Mouse (Mus musculus): ENCODE results near the gene Ppp6c.

Gene Ppp6c

GRCm38 (mm10) chr2:39226019-39226640, at the start of gene Ppp6c:
TSS of gene Ppp6c (minus strand) at chr2:39226451.
- TF ChIP-seq GATA4 (IDR thresholded peaks at IDR 0.05; ENCODE audit: insufficient replicate concordance, low read length): peak; percentile 67; the same call in 1 of the 2 replicates

DNA sequence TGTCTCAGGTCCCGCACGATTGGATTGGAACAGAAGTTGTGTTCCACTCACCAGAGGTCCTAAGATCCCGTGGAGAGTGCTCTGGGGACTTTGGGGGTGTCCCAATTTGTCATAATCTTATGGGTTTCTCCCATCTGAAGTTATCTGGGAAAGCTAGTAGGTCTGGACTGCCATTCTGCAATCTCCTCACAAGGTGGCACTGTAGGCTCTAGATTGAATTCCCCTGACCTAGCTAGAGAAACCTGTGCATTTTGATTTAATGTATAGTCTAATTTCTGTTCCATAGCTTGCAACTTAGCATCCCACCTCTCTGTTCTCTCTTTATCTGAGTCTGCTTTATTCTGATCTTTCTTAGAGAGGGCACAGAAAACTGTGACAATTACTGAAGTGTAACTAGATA, 42.1 kb upstream of the Ppp6c start:
- no peak for TF ChIP-seq GATA4 (IDR thresholded peaks at IDR 0.05; ENCODE audit: insufficient replicate concordance, low read length)

- no peak for TF ChIP-seq GATA4 (IDR thresholded peaks at IDR 0.05; ENCODE audit: insufficient replicate concordance, low read length)
Observed at GRCm38 (mm10) chr2:39226731-39227130, 480 bp upstream of the Ppp6c start.

DNA sequence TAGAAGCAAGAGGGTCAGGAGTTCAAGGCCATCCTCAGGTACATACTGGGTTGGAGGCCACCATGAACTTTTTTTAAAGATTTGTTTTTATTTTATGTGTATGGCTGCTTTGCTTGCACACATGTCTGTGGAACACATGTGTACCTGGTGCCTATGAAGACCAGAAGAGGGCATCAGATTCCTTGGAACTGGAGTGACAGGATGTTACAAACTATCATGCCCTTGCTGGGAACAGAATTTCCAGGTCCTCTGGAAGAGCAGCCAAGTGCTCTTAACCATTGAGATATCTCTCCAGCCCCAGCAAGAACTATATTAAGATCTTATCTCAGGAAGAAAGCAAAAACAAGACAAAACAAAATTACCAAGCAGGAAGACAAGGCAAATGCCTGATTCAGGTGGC, 1.6 kb downstream of the Ppp6c start:
- TF ChIP-seq GATA4 (IDR thresholded peaks at IDR 0.05; ENCODE audit: insufficient replicate concordance, low read length): no peak

GRCm38 (mm10) chr2:39220010-39220409, 6.2 kb downstream of the Ppp6c start:
- TF ChIP-seq GATA4 (IDR thresholded peaks at IDR 0.05; ENCODE audit: insufficient replicate concordance, low read length): no peak

DNA sequence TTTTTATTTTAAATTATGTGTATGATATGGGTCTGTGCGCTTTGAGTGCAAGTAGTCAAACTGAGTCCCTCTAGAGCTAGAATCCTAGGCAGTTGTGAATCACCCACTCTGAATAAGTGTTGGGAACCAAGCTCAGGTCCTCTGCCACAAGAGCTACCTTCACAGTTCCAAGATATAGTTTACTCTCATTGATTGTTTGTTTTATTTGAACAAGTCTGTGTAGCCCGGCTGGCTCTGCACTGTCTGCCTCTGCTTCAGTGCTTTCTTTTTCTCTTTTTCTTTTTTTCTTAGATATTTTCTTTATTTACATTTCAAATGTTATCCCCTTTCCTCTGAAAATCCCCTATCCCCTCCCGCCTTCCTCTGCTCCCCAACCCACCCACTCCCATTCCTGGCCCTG, 7.2 kb downstream of the Ppp6c start:
- TF ChIP-seq GATA4 (IDR thresholded peaks at IDR 0.05; ENCODE audit: insufficient replicate concordance, low read length): no peak

DNA sequence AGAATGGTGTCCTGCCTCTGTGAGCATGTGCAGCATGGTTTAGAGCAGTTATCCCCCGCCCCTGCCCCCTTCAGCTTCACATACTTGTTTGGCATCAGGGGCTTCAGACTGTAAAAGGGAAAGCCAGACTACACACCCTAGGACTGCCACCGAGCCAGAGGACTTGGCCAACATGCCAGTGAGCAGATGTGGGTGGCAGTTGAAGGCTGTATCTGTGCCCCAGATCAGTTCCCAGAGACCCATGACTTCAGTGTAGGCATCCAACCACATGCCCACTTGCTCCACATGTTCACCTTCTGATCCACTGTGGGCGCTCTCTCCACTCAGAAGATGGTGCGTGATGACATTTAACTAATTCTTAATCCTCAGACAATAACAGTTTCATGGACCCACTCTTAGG, 9.1 kb downstream of the Ppp6c start:
- TF ChIP-seq GATA4 (IDR thresholded peaks at IDR 0.05; ENCODE audit: insufficient replicate concordance, low read length): no peak

- 0 out of 2 replicates have a peak, but pooled peaks have one; percentile 27 for TF ChIP-seq GATA4 (IDR thresholded peaks at IDR 0.05; ENCODE audit: insufficient replicate concordance, low read length)
Observed at GRCm38 (mm10) chr2:39210738-39211137, 15.5 kb downstream of the Ppp6c start.

DNA sequence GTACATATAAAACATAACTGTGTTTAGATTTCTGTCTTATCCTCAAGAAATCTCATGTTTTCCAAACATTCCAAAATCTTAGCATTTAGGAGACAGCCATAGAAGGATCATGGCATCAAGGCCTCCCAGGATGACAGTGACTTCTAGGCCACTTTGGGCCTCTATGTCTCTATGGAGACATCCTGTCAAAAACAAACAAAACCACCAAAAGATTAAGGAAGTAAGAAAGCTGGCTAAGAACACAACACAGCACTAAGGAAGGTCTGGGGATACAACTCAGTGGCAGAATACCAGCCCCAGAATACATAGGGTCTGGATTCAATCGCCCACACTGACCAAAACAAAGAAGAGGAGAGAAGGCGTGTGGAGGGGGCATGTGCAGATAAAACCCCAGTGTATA, 22.9 kb downstream of the Ppp6c start:
- no peak for TF ChIP-seq GATA4 (IDR thresholded peaks at IDR 0.05; ENCODE audit: insufficient replicate concordance, low read length)

GRCm38 (mm10) chr2:39194809-39195208, 31.4 kb downstream of the Ppp6c start:
- no peak for TF ChIP-seq GATA4 (IDR thresholded peaks at IDR 0.05; ENCODE audit: insufficient replicate concordance, low read length)

DNA sequence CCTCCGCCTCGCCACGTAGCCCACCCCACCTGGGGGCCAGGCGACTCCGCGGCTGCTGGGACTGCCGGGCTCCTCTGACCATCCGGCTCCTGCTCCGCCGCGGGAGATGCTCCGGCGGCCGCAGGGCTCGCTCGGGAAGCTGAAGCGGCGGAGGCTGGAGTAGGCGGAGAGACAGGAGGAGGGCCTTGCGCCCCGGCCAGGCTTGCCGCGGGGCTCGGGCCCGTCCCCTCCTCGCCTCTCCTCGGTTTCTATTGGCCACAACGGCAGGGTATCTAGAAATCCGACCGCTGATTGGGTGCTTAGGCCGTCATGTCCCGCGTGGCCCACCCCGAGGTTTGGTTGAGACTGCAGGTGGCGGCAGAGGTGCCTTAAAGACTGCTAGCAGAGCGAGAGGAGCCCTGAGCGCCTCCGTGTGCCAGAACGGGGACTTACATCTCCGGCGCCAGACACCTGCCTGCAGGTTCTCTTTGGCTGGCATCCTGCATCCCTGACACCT, 35.6 kb downstream of the Ppp6c start, which contains the start of gene Scai:
Gene Scai, minus strand, starts transcription at position 174 of the 496 bp plus-strand sequence.
- peak; percentile 78; the same call in 1 of the 2 replicates for TF ChIP-seq GATA4 (IDR thresholded peaks at IDR 0.05; ENCODE audit: insufficient replicate concordance, low read length)

GRCm38 (mm10) chr2:39189961-39190560, 36.2 kb downstream of the Ppp6c start:
- no peak for TF ChIP-seq GATA4 (IDR thresholded peaks at IDR 0.05; ENCODE audit: insufficient replicate concordance, low read length)

GRCm38 (mm10) chr2:39185942-39186341, 40.3 kb downstream of the Ppp6c start:
- TF ChIP-seq GATA4 (IDR thresholded peaks at IDR 0.05; ENCODE audit: insufficient replicate concordance, low read length): no peak

DNA sequence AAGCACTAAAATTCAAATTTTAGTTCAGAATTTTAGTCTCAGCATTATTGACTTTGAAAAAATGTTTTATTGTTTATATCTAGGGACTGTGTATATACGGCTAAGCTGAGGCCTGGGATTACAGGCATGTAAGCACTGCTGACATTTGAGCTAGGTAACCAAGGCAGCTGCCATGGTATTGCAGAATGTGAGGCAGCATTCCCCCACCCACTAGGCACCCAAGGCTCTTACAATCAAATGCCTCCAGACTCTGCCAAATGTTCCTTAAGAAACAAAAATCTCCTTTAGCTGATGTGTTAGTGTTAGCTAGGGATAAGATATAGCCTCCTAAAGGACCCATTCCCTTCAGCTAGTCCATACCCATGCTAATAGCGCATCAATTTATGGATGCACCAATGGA, 42.7 kb downstream of the Ppp6c start:
- no peak for TF ChIP-seq GATA4 (IDR thresholded peaks at IDR 0.05; ENCODE audit: insufficient replicate concordance, low read length)

DNA sequence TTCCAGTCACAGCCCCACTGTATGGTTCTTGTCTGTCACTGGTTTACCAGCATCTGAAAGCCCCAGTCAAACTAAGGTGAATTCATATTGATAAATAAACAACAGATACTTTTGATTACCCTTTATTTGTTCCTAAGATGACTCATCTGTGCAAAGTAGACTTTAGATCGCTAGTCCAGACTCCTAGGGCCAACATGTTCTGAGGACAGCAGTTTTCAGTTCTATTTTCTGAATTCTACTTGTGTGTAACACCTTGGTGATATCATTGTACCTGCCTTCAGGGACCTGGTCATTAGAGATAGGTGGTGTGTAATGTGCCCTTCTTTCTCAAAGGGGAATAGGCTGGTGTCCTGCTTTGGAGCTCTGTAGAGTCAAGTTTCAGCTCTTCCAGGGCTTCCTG, 65.3 kb downstream of the Ppp6c start:
- no peak for TF ChIP-seq GATA4 (IDR thresholded peaks at IDR 0.05; ENCODE audit: insufficient replicate concordance, low read length)

- TF ChIP-seq GATA4 (IDR thresholded peaks at IDR 0.05; ENCODE audit: insufficient replicate concordance, low read length): no peak
Observed at GRCm38 (mm10) chr2:39157916-39158315, 68.3 kb downstream of the Ppp6c start.

- TF ChIP-seq GATA4 (IDR thresholded peaks at IDR 0.05; ENCODE audit: insufficient replicate concordance, low read length): no peak
Observed at GRCm38 (mm10) chr2:39156821-39157220, 69.4 kb downstream of the Ppp6c start.
